Mouse (Mus musculus) forebrain, embryonic 10.5 days (tissue): Measurements from ENCODE around the gene Npnt. TPM values are rescaled to one million over a fixed set of nuclear protein-coding genes. Genes with fewer than 3 reads are reported as not detected.

Experiments
- DNase-seq: peaks from one replicate; pipeline ENCODE4 v3.0.0-alpha.2; 2017; ENCODE audit warnings: low spot score; ENCODE audit errors: extremely low spot score
- H3K27ac ChIP-seq: fragments of 300-500 bp; sonication (generic); 2 replicates; pipeline ENCODE4 v1.5.1; 2016; ENCODE audit warnings: mild to moderate bottlenecking
- H3K27me3 ChIP-seq: fragments of 300-500 bp; sonication (generic); 2 replicates; pipeline ENCODE4 v1.6.1; 2016; ENCODE audit warnings: mild to moderate bottlenecking; ENCODE audit not compliant: poor library complexity, severe bottlenecking
- H3K36me3 ChIP-seq: fragments of 300-500 bp; sonication (generic); replicated peaks from 2 replicates; pipeline ENCODE4 v1.6.1; 2016; ENCODE audit warnings: mild to moderate bottlenecking, moderate library complexity
- H3K4me1 ChIP-seq: fragments of 300-500 bp; sonication (generic); 2 replicates; pipeline ENCODE4 v1.6.1; 2016
- H3K4me3 ChIP-seq: fragments of 300-500 bp; sonication (generic); 2 replicates; pipeline ENCODE4 v1.5.1; 2016; ENCODE audit warnings: mild to moderate bottlenecking, moderate library complexity
- H3K9me3 ChIP-seq: fragments of 300-500 bp; sonication (generic); 2 replicates; pipeline ENCODE4 v1.6.1; 2016; ENCODE audit warnings: mild to moderate bottlenecking, moderate library complexity
- WGBS: fragments of 180-500 bp; shearing (Covaris S2); methylation state at CpG from one replicate; pipeline ENCODE4 v1.1.7; 2016; 5-methylcytosine and 5-hydroxymethylcytosine counted together
- polyA plus RNA-seq: library from polyadenylated mRNA; unstranded; fragments of >200 nt; fragmentation: Nextera tagmentation; extraction: Ambion mirVana; gene quantifications from 2 replicates; pipeline ENCODE4 v1.2.1, GENCODE M21; 2016

The Npnt gene
- 8.8 and 10.7 TPM in 2 replicates for polyA plus RNA-seq

DNA sequence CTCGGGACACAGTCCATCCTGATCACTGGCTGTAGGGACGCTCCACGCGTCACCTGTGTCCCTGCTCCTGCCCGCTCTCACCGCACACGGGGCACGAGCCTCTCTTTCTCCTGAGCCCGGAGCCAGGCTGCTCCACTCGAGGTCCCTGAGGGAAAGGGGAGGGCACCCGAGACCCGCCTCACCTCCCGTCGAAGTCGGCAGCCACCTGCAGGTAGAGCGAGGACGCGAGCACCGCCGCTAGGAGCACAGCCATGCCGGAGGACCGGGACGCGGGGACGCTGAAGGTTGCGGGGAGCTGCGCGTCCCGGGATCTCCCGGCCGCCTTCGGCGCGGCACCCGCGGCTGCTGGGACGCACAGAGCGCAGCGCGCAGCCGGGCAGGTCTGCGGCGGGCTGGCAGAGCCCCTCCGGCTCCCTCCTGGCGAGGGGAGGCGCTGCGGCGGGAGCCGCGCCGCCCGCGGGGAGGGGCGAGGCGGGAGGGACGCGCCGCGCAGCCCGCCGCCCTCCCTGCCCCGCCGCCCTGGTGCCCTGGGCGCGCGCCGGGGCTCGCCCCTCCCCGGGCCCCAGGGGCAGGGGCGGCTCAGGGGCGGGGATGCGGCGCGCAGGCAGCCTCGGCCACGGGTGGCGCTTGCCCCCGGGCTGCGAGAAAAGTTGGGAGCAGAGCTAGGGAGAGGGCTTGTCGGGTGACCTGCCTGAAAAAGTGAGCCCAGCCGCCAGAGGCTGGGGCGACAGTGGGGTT is at the start of gene Npnt:
TSS of gene Npnt (minus strand) at position 501 of the 738 bp plus-strand sequence.
- Histone ChIP-seq H3K27me3 (peaks cover 60% of the 10 kb centered on the region), H3K36me3 (no peaks in the 10 kb centered on the region), H3K9me3 (no peaks in the 10 kb centered on the region), H3K4me1 (peaks cover 30% of the 10 kb centered on the region), H3K27ac (peak within 1 kb of the TSS; percentile 81), H3K4me3 (peak within 1 kb of the TSS; percentile 63)
- DNase-seq, result peak; percentile 56
- under 1% methylated on average over 71 of the region's 82 CpGs for WGBS

- no peak for DNase-seq
- Histone ChIP-seq H3K4me3 (no peak overlapping the region), H3K4me1 (no peaks in the 10 kb centered on the region), H3K36me3 (peaks cover 39% of the 10 kb centered on the region), H3K27ac (no peak overlapping the region), H3K27me3 (no peaks in the 10 kb centered on the region), H3K9me3 (no peaks in the 10 kb centered on the region)
- WGBS, result 86% methylated on average over 9 of the region's 9 CpGs
Observed at GRCm38 (mm10) chr3:132996299-132996698, 46.2 kb upstream of the Npnt start.

GRCm38 (mm10) chr3:132995904-132996267 is 45.8 kb upstream of the Npnt start:
- no peak overlapping the region for H3K4me3 ChIP-seq
- H3K9me3 ChIP-seq, result no peaks in the 10 kb centered on the region
- no peak for DNase-seq
- H3K36me3 ChIP-seq, result peaks cover 39% of the 10 kb centered on the region
- H3K4me1 ChIP-seq, result no peaks in the 10 kb centered on the region
- H3K27ac ChIP-seq, result no peak overlapping the region
- H3K27me3 ChIP-seq, result no peaks in the 10 kb centered on the region
- 95% methylated on average over 3 of the region's 3 CpGs for WGBS

- H3K27me3 ChIP-seq, result no peaks in the 10 kb centered on the region
- no peak for DNase-seq
- H3K36me3 ChIP-seq, result peaks cover 39% of the 10 kb centered on the region
- no peak overlapping the region for H3K4me3 ChIP-seq
- H3K4me1 ChIP-seq, result no peaks in the 10 kb centered on the region
- no peak overlapping the region for H3K27ac ChIP-seq
- no peaks in the 10 kb centered on the region for H3K9me3 ChIP-seq
- 93% methylated on average over 7 of the region's 7 CpGs for WGBS
Observed at GRCm38 (mm10) chr3:132995172-132995903, 45.2 kb upstream of the Npnt start.

DNA sequence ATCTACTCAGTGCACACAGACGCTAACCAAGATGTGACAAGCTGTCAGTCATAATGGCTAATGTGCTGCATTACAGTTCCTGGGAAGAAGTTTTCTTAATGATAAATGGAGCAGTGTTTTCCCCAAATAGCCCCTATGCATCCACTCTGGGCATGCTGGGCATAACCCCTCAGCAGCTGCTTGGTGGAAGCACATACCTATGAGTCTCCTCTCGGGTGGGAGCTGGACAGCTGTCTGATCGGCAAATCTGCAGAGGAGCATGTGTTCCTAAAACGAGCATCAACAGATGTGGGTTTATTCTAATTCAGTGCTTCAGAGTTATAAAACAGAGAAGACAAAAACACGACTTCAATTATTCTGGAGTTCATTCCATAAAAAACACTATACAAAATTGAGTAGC is 36.1 kb upstream of the Npnt start:
- Histone ChIP-seq H3K27me3 (no peaks in the 10 kb centered on the region), H3K9me3 (no peaks in the 10 kb centered on the region), H3K4me3 (no peak overlapping the region), H3K36me3 (peaks cover 48% of the 10 kb centered on the region), H3K27ac (no peak overlapping the region), H3K4me1 (no peaks in the 10 kb centered on the region)
- 94% methylated on average over 5 of the region's 5 CpGs for WGBS
- no peak for DNase-seq

DNA sequence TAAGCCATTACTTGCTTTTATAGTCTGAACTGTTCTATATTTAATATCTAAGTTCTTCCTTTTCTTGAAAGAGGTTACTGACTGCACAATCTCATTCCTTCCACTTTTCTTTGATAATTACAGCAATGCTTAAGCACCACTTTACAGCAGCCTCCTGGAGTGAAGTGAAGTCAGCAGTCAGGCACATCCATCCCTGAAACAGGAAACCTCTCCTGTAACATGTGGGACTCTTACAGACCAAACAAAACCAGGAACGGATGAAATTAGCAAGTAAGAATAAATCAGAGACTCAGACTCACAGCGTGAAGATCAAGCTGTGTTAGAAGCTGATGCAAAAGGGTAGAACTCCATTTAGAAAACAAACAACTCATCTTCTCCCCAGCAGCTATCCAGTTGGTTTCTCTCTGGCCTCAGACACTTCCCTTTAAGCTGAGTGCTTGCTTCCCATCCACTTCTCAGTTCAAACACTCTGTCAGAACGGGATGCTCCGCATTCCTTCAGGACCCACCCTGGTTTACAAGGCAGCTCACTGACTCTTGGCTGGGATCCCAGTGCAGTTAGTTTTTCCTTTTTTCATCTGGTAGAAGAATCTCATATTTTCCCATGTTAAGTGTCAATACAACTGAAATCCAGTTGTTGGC is 33.9 kb upstream of the Npnt start:
- no peaks in the 10 kb centered on the region for H3K27me3 ChIP-seq
- H3K4me3 ChIP-seq, result no peak overlapping the region
- no peak for DNase-seq
- peaks cover 67% of the 10 kb centered on the region for H3K36me3 ChIP-seq
- H3K4me1 ChIP-seq, result no peaks in the 10 kb centered on the region
- H3K9me3 ChIP-seq, result no peaks in the 10 kb centered on the region
- no peak overlapping the region for H3K27ac ChIP-seq
- WGBS, result 82% methylated on average over 4 of the region's 4 CpGs

DNA sequence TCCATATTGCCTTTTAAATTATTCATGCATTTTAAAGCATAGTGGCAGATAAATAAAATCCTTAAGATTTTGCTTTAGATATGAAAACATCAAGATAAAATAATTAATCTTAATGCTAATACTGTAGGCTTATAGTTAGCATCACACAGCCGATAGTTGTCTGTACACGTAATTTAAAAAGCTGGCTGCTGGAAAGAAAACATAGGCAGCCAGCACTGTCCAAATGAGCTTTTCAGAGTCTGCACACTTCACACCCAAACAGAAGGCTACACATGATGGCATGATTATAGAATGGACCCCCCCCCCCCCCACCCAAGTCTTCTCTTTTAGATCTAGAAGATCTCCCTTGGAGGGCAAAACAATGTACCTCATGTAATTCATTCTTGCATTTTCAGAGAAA is 31.9 kb upstream of the Npnt start:
- Histone ChIP-seq H3K27me3 (no peaks in the 10 kb centered on the region), H3K4me1 (no peaks in the 10 kb centered on the region), H3K36me3 (peaks cover 61% of the 10 kb centered on the region), H3K9me3 (no peaks in the 10 kb centered on the region), H3K4me3 (no peak overlapping the region), H3K27ac (no peak overlapping the region)
- no peak for DNase-seq
- 100% methylated on average over 2 of the region's 2 CpGs for WGBS

GRCm38 (mm10) chr3:132979781-132980461 is 29.8 kb upstream of the Npnt start:
- DNase-seq, result no peak
- H3K27me3 ChIP-seq, result no peaks in the 10 kb centered on the region
- H3K4me1 ChIP-seq, result no peaks in the 10 kb centered on the region
- no peak overlapping the region for H3K4me3 ChIP-seq
- no peak overlapping the region for H3K27ac ChIP-seq
- H3K9me3 ChIP-seq, result no peaks in the 10 kb centered on the region
- peaks cover 42% of the 10 kb centered on the region for H3K36me3 ChIP-seq
- 89% methylated on average over 12 of the region's 12 CpGs for WGBS

- H3K27me3 ChIP-seq, result no peaks in the 10 kb centered on the region
- H3K4me3 ChIP-seq, result no peak overlapping the region
- no peaks in the 10 kb centered on the region for H3K9me3 ChIP-seq
- no peaks in the 10 kb centered on the region for H3K36me3 ChIP-seq
- DNase-seq, result no peak
- WGBS, result 85% methylated on average over 5 of the region's 5 CpGs
- no peaks in the 10 kb centered on the region for H3K4me1 ChIP-seq
- H3K27ac ChIP-seq, result no peak overlapping the region
Observed at GRCm38 (mm10) chr3:132966255-132966654, 16.2 kb upstream of the Npnt start.

DNA sequence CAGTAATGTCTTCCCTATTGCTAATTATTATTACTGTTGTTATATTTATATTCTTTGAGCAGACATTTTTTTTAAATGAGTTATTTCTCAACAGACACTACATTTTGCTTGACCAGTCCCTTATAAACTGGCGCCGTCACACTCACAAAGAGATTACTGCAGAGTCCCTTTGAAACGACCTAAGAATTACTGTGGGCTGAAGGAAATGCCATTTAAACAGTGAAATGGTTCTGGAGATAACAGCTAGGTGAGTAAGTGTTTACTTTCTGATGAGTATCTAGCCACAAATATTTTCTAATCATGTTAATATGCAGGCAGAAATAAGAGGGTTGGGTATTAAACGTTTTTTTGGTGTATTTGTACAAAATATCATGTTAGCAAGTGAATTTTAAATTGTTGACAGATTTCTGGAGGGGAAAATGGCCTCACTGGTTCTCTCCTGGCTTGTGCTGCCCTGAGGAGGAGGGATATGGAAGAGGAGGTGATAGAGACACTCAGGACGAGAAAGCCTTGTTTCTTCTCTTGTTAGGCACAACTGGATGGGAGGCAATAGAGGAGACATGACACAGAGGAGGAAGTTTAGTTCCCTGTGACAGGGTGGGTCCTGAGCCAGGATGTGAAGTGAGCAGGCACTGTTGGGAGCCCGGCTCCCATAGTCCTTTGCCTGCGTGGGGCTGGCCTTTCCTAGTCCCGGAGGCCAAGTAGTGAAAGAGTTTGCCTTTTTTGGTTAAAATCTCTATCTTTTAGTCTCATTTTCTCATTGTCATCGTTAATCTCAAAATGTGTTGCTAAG is 14.8 kb upstream of the Npnt start:
- no peaks in the 10 kb centered on the region for H3K27me3 ChIP-seq
- no peak for DNase-seq
- H3K36me3 ChIP-seq, result no peaks in the 10 kb centered on the region
- no peak overlapping the region for H3K27ac ChIP-seq
- H3K4me3 ChIP-seq, result no peak overlapping the region
- H3K9me3 ChIP-seq, result no peaks in the 10 kb centered on the region
- no peaks in the 10 kb centered on the region for H3K4me1 ChIP-seq
- WGBS, result 80% methylated on average over 9 of the region's 9 CpGs

- no peaks in the 10 kb centered on the region for H3K36me3 ChIP-seq
- no peaks in the 10 kb centered on the region for H3K4me1 ChIP-seq
- 87% methylated on average over 7 of the region's 7 CpGs for WGBS
- H3K4me3 ChIP-seq, result no peak overlapping the region
- no peak for DNase-seq
- no peaks in the 10 kb centered on the region for H3K9me3 ChIP-seq
- no peaks in the 10 kb centered on the region for H3K27me3 ChIP-seq
- no peak overlapping the region for H3K27ac ChIP-seq
Observed at GRCm38 (mm10) chr3:132962631-132963361, 12.7 kb upstream of the Npnt start.

DNA sequence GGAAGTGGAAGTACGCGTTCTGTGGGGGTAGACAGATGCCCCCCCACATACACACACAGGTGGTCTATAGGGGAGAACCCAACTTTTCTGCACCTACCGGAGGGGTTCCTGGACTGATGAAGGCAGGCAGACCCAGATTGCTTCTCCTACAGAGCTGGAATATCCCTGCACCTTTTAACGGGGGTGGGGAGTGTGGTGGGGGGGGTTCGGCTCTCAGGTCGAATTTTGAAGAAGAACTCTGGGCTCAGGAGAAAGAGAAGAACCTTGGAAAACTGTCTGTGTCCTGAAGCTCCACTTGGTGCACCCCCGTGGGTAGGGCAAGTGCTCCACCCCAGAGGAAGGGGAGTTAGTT is 414 bp upstream of the Npnt start:
- Histone ChIP-seq H3K9me3 (no peaks in the 10 kb centered on the region), H3K27me3 (peaks cover 60% of the 10 kb centered on the region), H3K36me3 (no peaks in the 10 kb centered on the region), H3K4me1 (peaks cover 26% of the 10 kb centered on the region), H3K27ac (peak overlapping the region; percentile 81), H3K4me3 (peak overlapping the region; percentile 63)
- WGBS, result 10% methylated on average over 7 of the region's 7 CpGs
- no peak for DNase-seq
